Mouse (Mus musculus): ENCODE results near the gene Olfr1424. TPM values are rescaled to one million over a fixed set of nuclear protein-coding genes. Genes with fewer than 3 reads are reported as not detected.

The Olfr1424 gene
- polyA plus RNA-seq, 1 experiment from 2014 or later: not detected

- no peak overlapping the region for H3K9ac ChIP-seq (ENCODE audit: low read length)
- no peak overlapping the region for H3K4me3 ChIP-seq (ENCODE audit: low read depth, low read length)
- no peak overlapping the region for H3K27ac ChIP-seq (ENCODE audit: low read depth, low read length)
- ATAC-seq (ENCODE audit: insufficient read depth, low FRiP score, low TSS enrichment): no peak
- no peaks in the 10 kb centered on the region for H3K4me1 ChIP-seq (ENCODE audit: control insufficient read depth, insufficient read depth, low read length)
- DNase-seq (ENCODE audit: low spot score): no peak
- no peaks in the 10 kb centered on the region for H3K36me3 ChIP-seq (ENCODE audit: control insufficient read depth, insufficient read depth, low read length)
- H3K27me3 ChIP-seq (ENCODE audit: control insufficient read depth, insufficient read depth, low read length): no peaks in the 10 kb centered on the region
- no peak overlapping the region for H3K4me2 ChIP-seq (ENCODE audit: low read depth)
- H3K9me3 ChIP-seq (ENCODE audit: control insufficient read depth, low read length): no peaks in the 10 kb centered on the region
Observed at GRCm38 (mm10) chr19:12037727-12038126, 24.8 kb downstream of the Olfr1424 start.

- no peak overlapping the region for H3K4me2 ChIP-seq (ENCODE audit: low read depth)
- no peaks in the 10 kb centered on the region for H3K9me3 ChIP-seq (ENCODE audit: control insufficient read depth, low read length)
- H3K36me3 ChIP-seq (ENCODE audit: control insufficient read depth, insufficient read depth, low read length): no peaks in the 10 kb centered on the region
- no peak for ATAC-seq (ENCODE audit: insufficient read depth, low FRiP score, low TSS enrichment)
- 84% methylated on average over 2 of the region's 2 CpGs for WGBS
- H3K27ac ChIP-seq (ENCODE audit: low read depth, low read length): no peak overlapping the region
- H3K9ac ChIP-seq (ENCODE audit: low read length): no peak overlapping the region
- no peaks in the 10 kb centered on the region for H3K4me1 ChIP-seq (ENCODE audit: control insufficient read depth, insufficient read depth, low read length)
- H3K4me3 ChIP-seq (ENCODE audit: low read depth, low read length): no peak overlapping the region
- DNase-seq (ENCODE audit: low spot score): no peak
- no peaks in the 10 kb centered on the region for H3K27me3 ChIP-seq (ENCODE audit: control insufficient read depth, insufficient read depth, low read length)
Observed at GRCm38 (mm10) chr19:12026606-12027005, 35.9 kb downstream of the Olfr1424 start.

GRCm38 (mm10) chr19:12025333-12025732 is 37.1 kb downstream of the Olfr1424 start:
- H3K36me3 ChIP-seq (ENCODE audit: control insufficient read depth, insufficient read depth, low read length): no peaks in the 10 kb centered on the region
- no peak overlapping the region for H3K4me3 ChIP-seq (ENCODE audit: low read depth, low read length)
- no peaks in the 10 kb centered on the region for H3K27me3 ChIP-seq (ENCODE audit: control insufficient read depth, insufficient read depth, low read length)
- H3K9me3 ChIP-seq (ENCODE audit: control insufficient read depth, low read length): no peaks in the 10 kb centered on the region
- no peak overlapping the region for H3K27ac ChIP-seq (ENCODE audit: low read depth, low read length)
- ATAC-seq (ENCODE audit: insufficient read depth, low FRiP score, low TSS enrichment): no peak
- 92% methylated on average over 3 of the region's 3 CpGs for whole genome bisulfite sequencing
- no peak for DNase-seq (ENCODE audit: low spot score)
- no peak overlapping the region for H3K4me2 ChIP-seq (ENCODE audit: low read depth)
- no peak overlapping the region for H3K9ac ChIP-seq (ENCODE audit: low read length)
- H3K4me1 ChIP-seq (ENCODE audit: control insufficient read depth, insufficient read depth, low read length): no peaks in the 10 kb centered on the region

GRCm38 (mm10) chr19:12024149-12024548 is 38.3 kb downstream of the Olfr1424 start:
- WGBS: 85% methylated on average over 4 of the region's 4 CpGs
- no peak for ATAC-seq (ENCODE audit: insufficient read depth, low FRiP score, low TSS enrichment)

GRCm38 (mm10) chr19:12016192-12016591 is 46.3 kb downstream of the Olfr1424 start:
- 82% methylated on average over 4 of the region's 4 CpGs for WGBS
- Histone ChIP-seq H3K4me2 (ENCODE audit: low read depth) (no peak overlapping the region), H3K4me1 (ENCODE audit: control insufficient read depth, insufficient read depth, low read length) (no peaks in the 10 kb centered on the region), H3K36me3 (ENCODE audit: control insufficient read depth, insufficient read depth, low read length) (no peaks in the 10 kb centered on the region), H3K27me3 (ENCODE audit: control insufficient read depth, insufficient read depth, low read length) (no peaks in the 10 kb centered on the region), H3K9me3 (ENCODE audit: control insufficient read depth, low read length) (no peaks in the 10 kb centered on the region), H3K9ac (ENCODE audit: low read length) (no peak overlapping the region), H3K27ac (ENCODE audit: low read depth, low read length) (no peak overlapping the region), H3K4me3 (ENCODE audit: low read depth, low read length) (no peak overlapping the region)
- no peak for ATAC-seq (ENCODE audit: insufficient read depth, low FRiP score, low TSS enrichment)
- no peak for DNase-seq (ENCODE audit: low spot score)

More at GRCm38 (mm10) chr19:12024149-12024548, 38.3 kb downstream of the Olfr1424 start:
- Histone ChIP-seq H3K9me3 (ENCODE audit: control insufficient read depth, low read length) (no peaks in the 10 kb centered on the region), H3K4me1 (ENCODE audit: control insufficient read depth, insufficient read depth, low read length) (no peaks in the 10 kb centered on the region), H3K4me2 (ENCODE audit: low read depth) (no peak overlapping the region), H3K36me3 (ENCODE audit: control insufficient read depth, insufficient read depth, low read length) (no peaks in the 10 kb centered on the region), H3K9ac (ENCODE audit: low read length) (no peak overlapping the region), H3K4me3 (ENCODE audit: low read depth, low read length) (no peak overlapping the region), H3K27me3 (ENCODE audit: control insufficient read depth, insufficient read depth, low read length) (no peaks in the 10 kb centered on the region), H3K27ac (ENCODE audit: low read depth, low read length) (no peak overlapping the region)
- DNase-seq (ENCODE audit: low spot score): no peak

GRCm38 (mm10) chr19:12015708-12016107 is 46.8 kb downstream of the Olfr1424 start:
- ATAC-seq (ENCODE audit: insufficient read depth, low FRiP score, low TSS enrichment) (no peak), DNase-seq (ENCODE audit: low spot score) (no peak)
- H3K4me1 ChIP-seq (ENCODE audit: control insufficient read depth, insufficient read depth, low read length): no peaks in the 10 kb centered on the region
- H3K4me2 ChIP-seq (ENCODE audit: low read depth): no peak overlapping the region
- no peaks in the 10 kb centered on the region for H3K27me3 ChIP-seq (ENCODE audit: control insufficient read depth, insufficient read depth, low read length)
- H3K27ac ChIP-seq (ENCODE audit: low read depth, low read length): no peak overlapping the region
- H3K4me3 ChIP-seq (ENCODE audit: low read depth, low read length): no peak overlapping the region
- WGBS: 76% methylated on average over 8 of the region's 8 CpGs
- no peaks in the 10 kb centered on the region for H3K36me3 ChIP-seq (ENCODE audit: control insufficient read depth, insufficient read depth, low read length)
- no peaks in the 10 kb centered on the region for H3K9me3 ChIP-seq (ENCODE audit: control insufficient read depth, low read length)
- H3K9ac ChIP-seq (ENCODE audit: low read length): no peak overlapping the region

GRCm38 (mm10) chr19:12013228-12013627 is 49.3 kb downstream of the Olfr1424 start:
- no peaks in the 10 kb centered on the region for H3K36me3 ChIP-seq (ENCODE audit: control insufficient read depth, insufficient read depth, low read length)
- H3K27me3 ChIP-seq (ENCODE audit: control insufficient read depth, insufficient read depth, low read length): no peaks in the 10 kb centered on the region
- no peak overlapping the region for H3K27ac ChIP-seq (ENCODE audit: low read depth, low read length)
- H3K4me3 ChIP-seq (ENCODE audit: low read depth, low read length): peak overlapping the region; percentile 58
- H3K9ac ChIP-seq (ENCODE audit: low read length): peak overlapping the region; percentile 48
- H3K4me1 ChIP-seq (ENCODE audit: control insufficient read depth, insufficient read depth, low read length): no peaks in the 10 kb centered on the region
- WGBS: under 1% methylated on average over 12 of the region's 12 CpGs
- ATAC-seq (ENCODE audit: insufficient read depth, low FRiP score, low TSS enrichment): no peak
- H3K4me2 ChIP-seq (ENCODE audit: low read depth): peak overlapping the region; percentile 47
- no peaks in the 10 kb centered on the region for H3K9me3 ChIP-seq (ENCODE audit: control insufficient read depth, low read length)
- DNase-seq (ENCODE audit: low spot score): peak; percentile 44

- Histone ChIP-seq H3K4me1 (ENCODE audit: control insufficient read depth, insufficient read depth, low read length) (no peaks in the 10 kb centered on the region), H3K36me3 (ENCODE audit: control insufficient read depth, insufficient read depth, low read length) (no peaks in the 10 kb centered on the region), H3K27ac (ENCODE audit: low read depth, low read length) (no peak overlapping the region), H3K27me3 (ENCODE audit: control insufficient read depth, insufficient read depth, low read length) (no peaks in the 10 kb centered on the region), H3K4me2 (ENCODE audit: low read depth) (peak overlapping the region; percentile 47), H3K9ac (ENCODE audit: low read length) (peak overlapping the region; percentile 48; the same call in 1 of the 2 replicates), H3K4me3 (ENCODE audit: low read depth, low read length) (peak overlapping the region; percentile 58), H3K9me3 (ENCODE audit: control insufficient read depth, low read length) (no peaks in the 10 kb centered on the region)
- ATAC-seq (ENCODE audit: insufficient read depth, low FRiP score, low TSS enrichment) (no peak), DNase-seq (ENCODE audit: low spot score) (no peak)
- WGBS: 2% methylated on average over 10 of the region's 10 CpGs
Observed at GRCm38 (mm10) chr19:12012615-12013014, 49.9 kb downstream of the Olfr1424 start.

GRCm38 (mm10) chr19:12011560-12012556 is 50.6 kb downstream of the Olfr1424 start:
- no peaks in the 10 kb centered on the region for H3K9me3 ChIP-seq (ENCODE audit: control insufficient read depth, low read length)
- DNase-seq (ENCODE audit: low spot score): peak; percentile 93
- H3K27ac ChIP-seq (ENCODE audit: low read depth, low read length): no peak overlapping the region
- peak overlapping the region; percentile 44 for H3K9ac ChIP-seq (ENCODE audit: low read length)
- peak; percentile 84 for ATAC-seq (ENCODE audit: insufficient read depth, low FRiP score, low TSS enrichment)
- no peaks in the 10 kb centered on the region for H3K4me1 ChIP-seq (ENCODE audit: control insufficient read depth, insufficient read depth, low read length)
- H3K27me3 ChIP-seq (ENCODE audit: control insufficient read depth, insufficient read depth, low read length): no peaks in the 10 kb centered on the region
- H3K4me3 ChIP-seq (ENCODE audit: low read depth, low read length): peak overlapping the region; percentile 58
- peak overlapping the region; percentile 60 for H3K4me2 ChIP-seq (ENCODE audit: low read depth)
- under 1% methylated on average over 49 of the region's 49 CpGs for WGBS
- H3K36me3 ChIP-seq (ENCODE audit: control insufficient read depth, insufficient read depth, low read length): no peaks in the 10 kb centered on the region
